Mouse (Mus musculus) urinary bladder, adult 2 months (tissue): ENCODE measurements around the gene Arhgap44. TPM values are rescaled to one million over a fixed set of nuclear protein-coding genes. Genes with fewer than 3 reads are reported as not detected.

ENCODE experiments used
- DNase-seq: peaks from one replicate; pipeline ENCODE4 v3.0.0; 2022; ENCODE audit warnings: low spot score
- polyA plus RNA-seq: library from polyadenylated mRNA; depleted of rRNA; stranded (reverse); fragments of >200 nt; gene quantifications from 2 replicates; pipeline ENCODE4 v1.2.3, GENCODE M21; 2012

Gene Arhgap44
- polyA plus RNA-seq, 1 experiment: 6.6 TPM

DNA sequence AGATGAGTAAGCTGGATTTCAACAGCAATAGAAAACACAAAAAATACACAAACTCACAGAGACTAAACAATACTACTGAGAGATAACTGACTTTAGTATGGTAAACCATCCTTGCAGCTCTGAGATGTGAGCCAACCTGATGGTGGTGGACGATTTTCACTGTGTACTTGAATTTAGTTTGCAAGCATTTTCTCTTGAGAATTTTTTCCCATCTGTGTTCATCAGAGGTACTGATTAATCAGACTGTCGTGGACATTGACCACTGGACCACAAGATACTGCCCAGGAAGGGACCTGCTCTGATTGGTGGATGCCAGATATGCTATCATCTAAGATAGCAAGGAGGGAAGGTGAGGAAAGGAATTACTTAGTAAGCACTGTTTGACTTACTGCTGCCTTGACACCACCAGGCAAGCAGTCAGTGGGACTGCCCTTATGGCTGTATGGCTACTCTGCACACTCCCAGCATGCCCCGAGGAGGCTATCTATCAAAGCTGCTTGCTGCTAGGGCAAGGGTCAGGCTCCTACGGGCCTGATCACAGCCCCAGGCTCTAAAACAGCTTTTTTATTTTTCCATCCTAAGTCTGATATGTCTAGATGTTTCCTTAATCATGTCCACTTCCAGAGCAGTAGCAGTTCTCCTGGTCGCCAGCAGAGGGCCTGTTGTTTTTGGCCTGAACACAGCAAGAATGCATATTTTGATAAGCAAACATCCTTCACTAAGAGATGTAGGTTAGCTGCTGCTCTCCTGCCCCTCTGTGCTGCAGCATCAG lies 74.1 kb downstream of the Arhgap44 start:
- no peak for DNase-seq

DNA sequence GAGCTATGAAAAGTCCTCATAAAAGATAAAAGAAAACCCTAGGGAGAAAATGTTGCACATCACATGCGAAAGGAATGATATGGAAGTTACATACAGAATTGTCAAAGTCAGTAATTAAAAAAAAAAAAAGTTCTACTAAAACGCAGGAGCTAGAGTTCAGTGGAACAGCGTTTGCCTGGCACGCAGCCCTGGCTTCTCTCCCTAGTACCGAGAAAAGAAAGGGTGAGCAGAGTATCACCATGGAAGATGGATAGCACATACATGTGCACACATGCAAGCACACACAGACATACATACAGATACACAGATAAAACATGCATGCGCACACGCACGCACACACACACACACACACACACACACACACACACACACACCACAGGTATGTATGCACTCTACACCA lies 82.0 kb downstream of the Arhgap44 start:
- no peak for DNase-seq

DNA sequence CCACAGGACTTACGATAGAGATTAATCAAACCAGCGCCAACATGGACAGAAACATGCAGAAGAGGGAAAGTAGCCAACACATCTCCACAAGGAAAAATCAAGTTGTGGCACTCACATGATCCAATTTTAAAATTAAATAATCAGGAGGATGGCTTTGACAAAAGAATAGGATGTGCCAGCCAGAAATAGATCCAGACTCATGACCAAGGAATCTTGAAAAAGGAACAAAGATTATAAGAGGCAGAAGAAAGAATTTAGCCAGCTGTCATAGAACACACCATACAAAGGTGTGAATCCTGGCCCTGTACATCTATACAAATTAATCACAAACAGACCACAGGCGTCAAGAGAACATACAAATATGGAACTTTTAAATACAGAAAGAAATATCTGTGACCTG lies 82.5 kb downstream of the Arhgap44 start:
- DNase-seq: no peak

DNA sequence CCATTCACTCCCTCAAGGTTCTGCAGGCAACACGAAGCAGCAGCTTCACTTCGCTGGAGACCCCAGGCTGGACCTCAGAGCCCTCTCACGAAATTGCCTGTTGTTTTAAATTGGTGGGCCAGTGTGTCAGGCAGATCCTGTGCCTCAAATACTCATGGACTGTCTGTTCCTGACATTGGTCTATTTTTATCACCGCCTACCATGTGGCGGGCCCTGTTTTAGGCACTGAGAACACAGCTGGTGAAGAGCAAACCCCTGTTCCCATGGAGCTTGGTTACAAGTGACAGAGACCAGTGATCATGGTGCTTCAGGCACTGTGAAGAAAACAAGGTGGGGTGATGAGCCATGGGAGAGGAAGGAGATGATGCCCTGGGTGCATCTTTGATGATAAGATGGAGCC lies 93.2 kb downstream of the Arhgap44 start:
- DNase-seq: no peak

DNA sequence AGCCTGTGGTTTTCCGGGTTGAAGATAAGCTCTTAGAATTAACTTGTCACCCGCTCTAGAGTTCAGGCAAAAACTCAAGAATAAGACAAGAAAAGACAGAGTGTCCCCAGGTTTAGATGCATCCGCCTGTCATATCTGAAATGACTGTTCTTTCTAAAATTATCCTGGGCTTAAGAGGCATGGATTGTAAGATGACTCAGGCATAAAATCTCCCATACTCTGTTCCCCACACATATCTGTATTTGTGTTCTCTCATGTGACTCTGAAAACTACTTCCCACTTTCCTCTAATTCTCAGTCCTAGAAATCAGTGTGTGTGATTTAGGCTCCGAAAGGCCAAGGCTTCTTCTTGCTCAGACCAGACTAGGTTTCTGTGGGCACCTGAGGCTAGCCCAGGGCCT lies 93.7 kb downstream of the Arhgap44 start:
- DNase-seq: no peak

DNA sequence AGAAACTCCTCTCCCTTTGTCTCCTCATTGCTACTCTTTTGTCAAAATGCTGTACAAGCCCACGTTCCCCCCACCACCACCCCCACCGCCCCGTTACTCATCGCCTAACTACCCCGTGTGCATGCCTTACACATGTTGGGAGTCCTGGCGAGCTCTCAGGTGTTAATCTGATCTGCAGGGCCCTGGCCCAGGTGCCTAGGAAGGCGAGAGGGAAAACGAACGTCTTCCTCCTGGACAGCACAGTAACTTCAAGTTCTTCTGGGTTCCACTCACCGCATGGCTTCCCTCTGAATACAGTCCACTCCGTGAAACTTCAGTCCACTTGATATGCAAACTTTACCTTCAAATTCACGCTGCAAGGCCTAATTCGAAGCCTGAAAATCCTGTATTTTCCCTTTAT lies 97.6 kb downstream of the Arhgap44 start:
- DNase-seq: no peak

- DNase-seq: no peak
Observed at GRCm38 (mm10) chr11:65061437-65061836, 101.3 kb downstream of the Arhgap44 start.

- no peak for DNase-seq
Observed at GRCm38 (mm10) chr11:65059531-65059930, 103.2 kb downstream of the Arhgap44 start.

- no peak for DNase-seq
Observed at GRCm38 (mm10) chr11:65058224-65058908, 104.4 kb downstream of the Arhgap44 start.

DNA sequence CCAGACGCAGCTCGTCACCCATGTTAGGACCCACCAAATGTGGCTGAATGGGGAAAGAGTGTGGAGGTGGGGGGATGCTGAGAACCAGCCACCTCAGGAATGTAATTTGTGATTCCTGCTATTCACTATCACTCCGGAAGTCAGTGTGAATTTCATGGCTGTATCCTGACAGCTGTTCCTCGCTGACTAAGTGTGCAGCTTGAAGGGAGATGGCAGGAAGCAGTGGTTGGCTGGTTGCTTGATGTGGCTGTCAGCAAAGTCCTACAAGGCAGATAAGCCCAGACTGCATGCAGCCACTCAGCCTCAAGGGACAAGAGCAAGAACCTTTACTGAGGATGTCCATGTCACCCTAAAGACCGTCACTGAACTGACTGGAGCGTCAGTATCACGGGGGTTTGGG lies 107.2 kb downstream of the Arhgap44 start:
- no peak for DNase-seq

DNA sequence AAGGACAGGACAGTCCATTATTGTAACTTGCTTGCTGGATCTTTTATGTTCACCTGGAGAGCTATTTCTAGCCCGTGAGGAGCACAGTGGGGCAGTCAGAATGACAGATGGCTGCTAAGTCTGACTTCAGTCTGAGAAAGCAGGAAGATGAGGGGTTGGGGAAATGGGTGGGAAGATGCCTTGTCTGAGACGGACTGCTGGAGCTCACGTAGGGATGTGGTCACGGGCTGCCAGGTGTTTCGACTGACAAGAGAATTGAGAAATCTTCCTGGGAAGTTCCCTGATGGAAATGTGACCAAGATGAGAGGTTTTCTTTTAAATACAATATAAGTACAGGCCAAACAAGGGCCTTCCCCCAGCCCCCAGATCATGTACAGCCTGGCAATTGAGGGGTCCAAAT lies 108.5 kb downstream of the Arhgap44 start:
- DNase-seq: no peak

- no peak for DNase-seq
Observed at GRCm38 (mm10) chr11:65050819-65051218, 111.9 kb downstream of the Arhgap44 start.

GRCm38 (mm10) chr11:65049090-65049489 lies 113.7 kb downstream of the Arhgap44 start:
- no peak for DNase-seq

DNA sequence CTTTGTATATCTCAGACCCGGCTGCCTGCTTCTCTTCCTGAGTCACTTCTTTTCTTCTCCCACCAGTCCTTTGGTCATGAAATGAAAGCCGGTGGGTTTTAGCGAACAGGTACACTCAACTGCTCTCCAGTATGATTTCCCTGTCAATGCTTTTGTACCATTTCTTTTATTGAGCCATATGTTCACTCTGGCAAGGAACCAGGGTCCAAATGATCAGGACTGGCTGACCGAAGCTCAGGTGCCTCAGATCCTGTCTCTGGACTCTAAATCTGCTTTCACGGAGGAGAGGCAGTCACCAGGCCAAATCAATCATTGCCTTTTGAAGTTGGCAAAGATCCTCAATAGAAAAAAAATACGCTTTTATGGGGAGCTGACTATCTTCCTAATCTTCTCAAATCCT lies 122.2 kb downstream of the Arhgap44 start:
- DNase-seq: no peak

DNA sequence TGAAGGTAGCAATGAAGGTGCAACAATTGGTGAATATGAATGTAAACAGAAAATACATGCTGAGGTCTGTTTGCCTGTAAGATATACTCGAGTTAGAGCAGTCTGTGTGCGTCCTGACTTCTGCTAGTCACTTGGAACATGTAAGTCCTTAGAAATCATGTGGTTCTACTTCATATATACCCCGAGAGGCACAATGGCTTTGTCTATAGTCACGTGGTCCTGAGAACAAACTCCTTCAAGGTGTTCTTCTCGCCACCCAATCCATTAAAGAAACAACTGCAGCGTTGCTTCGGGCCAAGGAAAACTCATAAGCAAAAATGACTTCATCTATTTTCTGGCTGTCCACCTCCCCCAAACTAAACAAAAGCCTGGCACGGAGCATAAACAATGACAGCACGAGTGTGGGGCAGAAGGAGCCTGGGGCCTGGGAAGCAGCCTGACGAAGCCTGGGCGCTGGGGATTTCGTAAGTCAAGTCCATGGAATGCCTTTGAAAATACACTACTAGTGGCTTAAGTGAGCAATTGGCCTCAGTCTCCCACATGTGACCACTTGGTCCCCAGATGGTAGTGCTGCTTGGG lies 123.2 kb downstream of the Arhgap44 start:
- DNase-seq: no peak

GRCm38 (mm10) chr11:65038996-65039395 lies 123.8 kb downstream of the Arhgap44 start:
- DNase-seq: no peak

- no peak for DNase-seq
Observed at GRCm38 (mm10) chr11:65032221-65032620, 130.5 kb downstream of the Arhgap44 start.

DNA sequence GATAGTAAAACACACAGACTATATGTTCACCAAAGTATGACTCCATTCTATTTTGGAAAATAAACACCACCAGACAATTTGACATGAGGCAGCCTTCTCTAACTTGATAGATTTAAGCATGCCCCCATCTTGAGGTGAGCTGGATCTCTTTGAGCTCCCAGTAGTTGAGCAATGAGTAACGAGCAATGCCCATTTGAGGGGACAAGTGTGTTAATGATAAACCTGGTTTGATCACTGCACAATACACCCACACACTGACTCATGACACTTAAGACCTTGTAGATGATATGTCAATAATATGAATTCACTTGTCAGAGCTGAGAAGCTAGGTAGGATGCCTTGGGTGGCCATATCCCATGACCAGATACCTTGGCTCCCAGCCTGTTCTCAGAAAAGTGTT lies 132.6 kb downstream of the Arhgap44 start:
- DNase-seq: no peak

DNA sequence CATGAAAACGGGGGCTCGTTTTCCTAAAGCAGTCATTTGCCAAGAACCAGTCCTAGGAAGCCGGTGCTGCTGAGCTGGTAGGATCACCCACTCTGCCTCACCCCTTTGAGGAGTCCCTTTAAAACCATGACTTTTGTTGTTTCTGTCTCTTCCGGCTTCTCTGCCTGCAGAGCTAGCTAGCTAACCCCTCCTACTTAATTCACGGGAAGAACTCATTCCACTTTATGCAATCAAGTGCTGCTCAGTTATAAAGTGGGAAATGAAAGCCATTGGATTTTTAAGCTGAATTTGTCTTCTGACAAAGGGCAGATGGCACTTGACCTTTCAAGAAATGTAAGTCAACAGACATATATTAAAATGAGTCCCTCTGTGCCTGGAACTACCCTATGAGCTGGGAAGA lies 134.7 kb downstream of the Arhgap44 start:
- DNase-seq: no peak

- DNase-seq: no peak
Observed at GRCm38 (mm10) chr11:65022771-65023170, 140.0 kb downstream of the Arhgap44 start.

DNA sequence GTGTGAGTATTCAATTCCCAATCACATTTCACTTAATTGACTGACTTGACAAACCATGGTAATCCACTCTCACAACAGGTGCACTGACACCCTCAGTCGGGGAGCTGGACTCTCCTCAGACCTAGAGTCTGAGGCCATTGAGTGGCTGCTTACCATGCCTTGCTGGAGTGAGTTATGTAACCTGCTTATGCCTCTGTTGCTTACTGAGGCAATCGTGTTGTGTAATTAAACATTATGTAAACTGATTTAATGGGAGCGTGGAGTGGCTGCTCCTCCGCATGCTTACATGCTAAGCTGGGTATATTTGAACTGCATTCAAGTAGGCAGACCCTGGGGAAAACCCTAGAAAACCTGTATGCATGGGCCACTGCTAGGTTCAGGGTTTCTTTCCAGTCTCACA lies 142.0 kb downstream of the Arhgap44 start:
- DNase-seq: no peak

- DNase-seq: no peak
Observed at GRCm38 (mm10) chr11:65016754-65017153, 146.0 kb downstream of the Arhgap44 start.

GRCm38 (mm10) chr11:65013906-65014305 lies 148.9 kb downstream of the Arhgap44 start:
- no peak for DNase-seq
